Mouse (Mus musculus): ENCODE measurements around the gene Tbxa2r.

GRCm38 (mm10) chr10:81299585-81300351, 28.8 kb upstream of the Tbxa2r start:
- no peak for TF ChIP-seq POLR2A (IDR thresholded peaks at IDR 0.05; ENCODE audit: insufficient read depth, low read depth, low read length)
- TF ChIP-seq CTCF (IDR thresholded peaks at IDR 0.05; ENCODE audit: insufficient read depth, low read depth, low read length) = no peak
